Mouse (Mus musculus): Measurements from ENCODE around the gene Gm11232.

DNA sequence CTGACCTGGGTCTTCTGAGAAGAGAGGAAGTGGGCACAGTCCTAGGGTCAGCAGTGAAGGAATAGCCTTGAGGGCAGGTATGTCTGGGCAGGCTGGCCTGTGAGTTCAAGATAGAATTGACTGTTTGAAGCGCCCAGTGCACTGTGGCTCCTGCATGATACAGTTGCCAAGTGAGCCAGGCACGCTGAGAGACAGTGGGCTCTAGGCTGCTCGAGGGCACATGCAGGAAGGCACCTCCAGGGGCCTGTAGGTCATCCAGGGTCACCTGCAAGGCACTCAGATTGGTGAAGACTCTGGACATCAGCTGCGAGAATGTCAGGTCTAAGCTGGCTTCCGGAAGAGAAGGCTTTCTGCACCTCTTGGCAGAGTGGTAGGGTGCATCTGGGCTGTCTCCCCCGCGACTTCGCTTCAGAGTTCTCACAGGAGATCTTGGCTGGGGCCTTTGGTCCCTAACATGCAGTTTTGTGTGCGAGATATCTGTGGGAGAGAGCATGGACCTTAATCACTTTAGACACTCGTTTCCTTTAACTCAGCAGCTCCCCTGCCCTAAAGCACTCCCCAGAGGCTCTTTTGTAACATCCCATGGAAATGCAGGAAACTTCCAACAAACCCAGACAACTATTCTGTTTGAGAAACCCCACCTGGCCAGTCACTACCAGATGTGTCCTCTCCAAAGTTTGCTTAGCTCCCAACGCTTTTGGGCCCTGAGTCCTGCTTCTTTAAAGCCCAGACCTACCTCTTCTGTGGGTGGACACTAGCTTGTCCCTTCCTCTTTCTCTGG is 1.1 kb downstream of the Gm11232 start:
- TF ChIP-seq CTCF (IDR thresholded peaks at IDR 0.05; ENCODE audit: low read depth) (no peak), EP300 (IDR thresholded peaks at IDR 0.05; ENCODE audit: low read depth) (no peak)

Data from heart, postnatal 0 days (tissue).